Mouse (Mus musculus) lung, postnatal 0 days (tissue): ENCODE measurements around the gene Pjvk.

ENCODE experiments used
- CTCF ChIP-seq: IDR thresholded peaks from 2 replicates; pipeline ENCODE4 v1.5.1; 2016; ENCODE audit warnings: antibody characterized with exemption, mild to moderate bottlenecking
- EP300 ChIP-seq: IDR thresholded peaks from 2 replicates; pipeline ENCODE4 v1.6.1; 2016; ENCODE audit warnings: antibody characterized with exemption, mild to moderate bottlenecking, control low read depth

DNA sequence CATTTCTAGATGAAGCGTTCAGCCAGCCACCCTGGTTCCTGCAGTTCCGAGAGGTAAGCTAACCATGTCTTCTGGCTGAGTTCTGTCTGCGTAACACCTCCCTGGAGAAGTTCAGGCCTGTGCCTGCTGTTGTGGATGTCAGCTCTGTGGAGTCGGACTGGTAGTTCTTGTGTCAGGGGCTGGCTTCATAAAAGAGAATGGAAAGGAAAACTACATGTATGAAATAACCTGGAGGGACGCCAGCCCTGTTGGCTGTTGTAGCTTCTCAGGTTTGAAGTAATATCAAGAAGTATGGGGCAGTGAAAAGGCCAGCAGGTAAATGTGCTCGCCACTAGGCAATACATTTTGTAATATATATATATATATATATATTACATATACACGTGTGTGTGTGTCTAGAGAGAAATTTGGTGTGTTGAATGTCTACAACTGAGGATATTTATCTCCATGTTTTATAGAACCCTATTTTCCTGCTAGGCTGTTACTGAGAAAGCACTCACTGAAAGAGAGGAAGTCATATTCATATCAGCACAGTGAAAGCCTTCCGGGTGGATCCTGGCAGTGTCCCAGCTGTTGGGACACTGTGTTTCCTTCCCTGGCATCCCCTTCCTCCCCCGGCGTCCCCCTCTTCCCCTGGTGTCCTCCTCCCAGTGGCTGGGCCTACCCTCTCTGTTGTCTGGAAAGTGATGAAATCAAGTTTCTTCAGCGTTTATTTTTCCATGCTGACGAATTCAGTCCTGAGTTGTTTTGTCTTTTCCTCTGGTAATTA, 42.3 kb downstream of the Pjvk start:
- TF ChIP-seq CTCF (no peak), EP300 (peak; percentile 83)
